Mouse (Mus musculus) frontal cortex, adult (tissue): ENCODE data around the gene Tyro3.

Source experiments
- ATAC-seq: cut with Nextera tagmentation; 2 replicates; pipeline ENCODE4 v1.9.2; 2017; ENCODE audit warnings: mild to moderate bottlenecking, moderate library complexity, mixed read lengths; ENCODE audit not compliant: low TSS enrichment

Tyro3 gene

GRCm38 (mm10) chr2:119855310-119855850 lies 57.8 kb downstream of the Tyro3 start:
- ATAC-seq = no peak

- no peak for ATAC-seq
Observed at GRCm38 (mm10) chr2:119857341-119857740, 59.8 kb downstream of the Tyro3 start.

- ATAC-seq = peak; percentile 87
Observed at GRCm38 (mm10) chr2:119864484-119864883, 67.0 kb downstream of the Tyro3 start.
